Mouse (Mus musculus): Measurements from ENCODE around the gene Qsox2.

Gene Qsox2

GRCm38 (mm10) chr2:26223961-26224360, 13.4 kb downstream of the Qsox2 start:
- DNase-seq: no peak

GRCm38 (mm10) chr2:26214526-26214925, 22.8 kb downstream of the Qsox2 start:
- no peak for DNase-seq

GRCm38 (mm10) chr2:26209566-26209965, 27.8 kb downstream of the Qsox2 start:
- no peak for DNase-seq

GRCm38 (mm10) chr2:26208126-26208789, 29.1 kb downstream of the Qsox2 start, which contains the start of gene Lhx3:
TSS of gene Lhx3 (minus strand) at chr2:26208289.
- DNase-seq: peak; percentile 77

- no peak for DNase-seq
Measured at GRCm38 (mm10) chr2:26207559-26207958, 29.8 kb downstream of the Qsox2 start.

GRCm38 (mm10) chr2:26205761-26206160, 31.6 kb downstream of the Qsox2 start:
- no peak for DNase-seq

- peak; percentile 23 for DNase-seq
Measured at GRCm38 (mm10) chr2:26205126-26205525, 32.2 kb downstream of the Qsox2 start.

- DNase-seq: no peak
Measured at GRCm38 (mm10) chr2:26202849-26203475, 34.4 kb downstream of the Qsox2 start.

GRCm38 (mm10) chr2:26201926-26202848, 35.1 kb downstream of the Qsox2 start:
- DNase-seq: no peak

GRCm38 (mm10) chr2:26198488-26198887, 38.8 kb downstream of the Qsox2 start:
- no peak for DNase-seq

GRCm38 (mm10) chr2:26194552-26195339, 42.6 kb downstream of the Qsox2 start:
- no peak for DNase-seq

GRCm38 (mm10) chr2:26188517-26188916, 48.8 kb downstream of the Qsox2 start:
- DNase-seq: no peak

- DNase-seq: no peak
Measured at GRCm38 (mm10) chr2:26184352-26184751, 53.0 kb downstream of the Qsox2 start.

GRCm38 (mm10) chr2:26182646-26183045, 54.7 kb downstream of the Qsox2 start:
- peak; percentile 80 for DNase-seq

- no peak for DNase-seq
Measured at GRCm38 (mm10) chr2:26177189-26177588, 60.1 kb downstream of the Qsox2 start.

- no peak for DNase-seq
Measured at GRCm38 (mm10) chr2:26176731-26177130, 60.6 kb downstream of the Qsox2 start.

- no peak for DNase-seq
Measured at GRCm38 (mm10) chr2:26175191-26175590, 62.1 kb downstream of the Qsox2 start.

- no peak for DNase-seq
Measured at GRCm38 (mm10) chr2:26172166-26172565, 65.2 kb downstream of the Qsox2 start.

- no peak for DNase-seq
Measured at GRCm38 (mm10) chr2:26170376-26170775, 66.9 kb downstream of the Qsox2 start.

- no peak for DNase-seq
Measured at GRCm38 (mm10) chr2:26168843-26169579, 68.3 kb downstream of the Qsox2 start.

GRCm38 (mm10) chr2:26166890-26167289, 70.4 kb downstream of the Qsox2 start:
- no peak for DNase-seq

Data from thymus, postnatal 14 days (tissue).